Mouse (Mus musculus) heart, postnatal 0 days (tissue): ENCODE measurements at regions not wholly inside any gene's neighbourhood (a gene's known extent, or its start where the extent isn't known, plus 50 kb on each side); places are given as distances from the start of the nearest gene placed in this dataset.

Experiments
- CTCF ChIP-seq: IDR thresholded peaks from 2 replicates; pipeline ENCODE4 v1.5.1; 2016; ENCODE audit warnings: antibody characterized with exemption, control low read depth, low read depth
- EP300 ChIP-seq: IDR thresholded peaks from 2 replicates; pipeline ENCODE4 v1.6.1; 2016; ENCODE audit warnings: antibody characterized with exemption, low read depth

DNA sequence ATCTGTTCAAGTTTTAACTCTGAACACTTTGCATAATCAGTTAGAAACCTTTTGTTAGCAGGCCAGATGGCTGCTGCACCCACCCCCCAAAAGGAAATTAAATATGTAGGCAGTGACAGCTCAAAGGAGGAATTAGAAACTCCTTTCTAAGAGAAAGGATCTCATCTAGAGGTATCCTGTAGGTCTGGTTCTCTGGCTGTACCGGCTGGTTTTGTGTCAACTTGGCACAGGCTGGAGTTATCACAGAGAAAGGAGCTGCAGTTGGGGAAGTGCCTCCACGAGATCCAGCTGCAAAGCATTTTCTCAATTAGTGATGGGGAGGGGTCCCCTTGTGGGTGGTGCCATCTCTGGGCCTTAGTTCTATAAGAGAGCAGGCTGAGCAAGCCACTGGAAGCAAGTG lies 263.1 kb upstream of the Ldb2 start:
- TF ChIP-seq CTCF = no peak
- TF ChIP-seq EP300 = no peak
